Mouse (Mus musculus) midbrain, postnatal 0 days (tissue): ENCODE data around the gene Gm9903. TPM values are rescaled to one million over a fixed set of nuclear protein-coding genes. Genes with fewer than 3 reads are reported as not detected.
A peak's percentile ranks its signal among the peaks of the same experiment; 100 is the strongest.

Experiments used
- ATAC-seq: fragments of 200-750 bp; cut with Nextera tagmentation; 2 replicates; pipeline ENCODE4 v1.8.0; 2017; ENCODE audit warnings: moderate number of reproducible peaks, mild to moderate bottlenecking, moderate TSS enrichment, moderate library complexity; ENCODE audit not compliant: low FRiP score
- DNase-seq: peaks from one replicate; pipeline ENCODE4 v3.0.0-alpha.2; 2015; ENCODE audit warnings: low spot score
- H3K27ac ChIP-seq: fragments of 300-500 bp; sonication (generic); 2 replicates; pipeline ENCODE4 v1.5.1; 2014; ENCODE audit warnings: low read depth, mild to moderate bottlenecking, low read length, mixed read lengths
- H3K27me3 ChIP-seq: fragments of 300-500 bp; sonication (generic); 2 replicates; pipeline ENCODE4 v1.6.1; 2014; ENCODE audit warnings: low read length, control low read depth, mixed read lengths; ENCODE audit not compliant: insufficient read depth
- H3K36me3 ChIP-seq: fragments of 300-500 bp; sonication (generic); 2 replicates; pipeline ENCODE4 v1.6.1; 2014; ENCODE audit warnings: low read length, control low read depth, mixed read lengths; ENCODE audit not compliant: insufficient read depth
- H3K4me1 ChIP-seq: fragments of 300-500 bp; sonication (generic); 2 replicates; pipeline ENCODE4 v1.6.1; 2014; ENCODE audit warnings: mild to moderate bottlenecking, control low read depth, antibody characterized with exemption, low read length, mixed read lengths; ENCODE audit not compliant: insufficient read depth
- H3K4me2 ChIP-seq: fragments of 300-500 bp; sonication (generic); 2 replicates; pipeline ENCODE4 v1.6.1; 2014; ENCODE audit warnings: low read depth, mild to moderate bottlenecking, low read length, mixed read lengths; ENCODE audit not compliant: poor library complexity, severe bottlenecking
- H3K4me3 ChIP-seq: fragments of 300-500 bp; sonication (generic); 2 replicates; pipeline ENCODE4 v1.5.1; 2014; ENCODE audit warnings: low read depth, mild to moderate bottlenecking, low read length, moderate library complexity
- H3K9ac ChIP-seq: fragments of 300-500 bp; sonication (generic); replicated peaks from 2 replicates; pipeline ENCODE4 v1.6.1; 2014; ENCODE audit warnings: mild to moderate bottlenecking, low read length, moderate library complexity, mixed read lengths; ENCODE audit not compliant: poor library complexity, severe bottlenecking
- H3K9me3 ChIP-seq: fragments of 300-500 bp; sonication (generic); 2 replicates; pipeline ENCODE4 v1.6.1; 2016; ENCODE audit warnings: low read length, control low read depth
- CTCF ChIP-seq: IDR thresholded peaks from 2 replicates; pipeline ENCODE4 v1.5.1; 2016; ENCODE audit warnings: antibody characterized with exemption, mild to moderate bottlenecking
- WGBS: fragments of 180-500 bp; shearing (Covaris S2); extraction: QIAGEN DNeasy Blood & Tissue Kit; methylation state at CpG from one replicate; pipeline ENCODE4 v1.1.7; 2014; 5-methylcytosine and 5-hydroxymethylcytosine counted together
- polyA plus RNA-seq: library from polyadenylated mRNA; unstranded; fragments of >200 nt; fragmentation: Nextera tagmentation; extraction: Ambion mirVana; gene quantifications from 2 replicates; pipeline ENCODE4 v1.2.1, GENCODE M21; 2015
- total RNA-seq: library from RNA; depleted of rRNA; stranded (reverse); fragments of >200 nt; gene quantifications from 2 replicates; pipeline ENCODE4 v1.2.3, GENCODE M21; 2014

Gm9903 gene
- total and polyA plus RNA-seq, 2 experiments from 2014 or later: 0.53 TPM; not detected in 1

DNA sequence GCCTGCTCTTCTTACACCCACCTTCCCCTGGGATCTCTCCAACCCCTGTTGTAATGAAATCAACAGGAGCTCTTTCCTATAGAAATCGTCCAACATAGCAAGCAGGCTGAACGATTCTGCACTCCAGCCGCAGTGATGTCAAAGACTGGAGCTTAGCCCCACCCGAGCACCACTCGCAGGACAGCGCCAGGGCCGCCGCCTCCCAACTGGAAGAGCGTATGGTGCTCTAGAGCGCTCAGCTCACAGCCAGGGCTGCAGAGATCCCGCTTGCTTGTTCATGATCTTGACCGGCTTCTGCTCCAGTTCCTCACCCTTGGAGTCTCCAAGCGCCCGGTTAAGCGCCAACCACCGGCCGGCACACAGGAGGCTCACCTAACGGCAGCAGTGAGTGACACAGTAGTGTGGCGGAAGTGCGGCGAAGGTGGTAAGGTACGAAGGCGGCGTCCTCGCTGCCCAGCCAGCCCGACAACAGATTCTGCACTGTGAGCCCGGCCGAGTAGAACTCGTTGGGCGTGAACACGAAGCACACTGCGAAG, 27.6 kb downstream of the Gm9903 start:
- no peaks in the 10 kb centered on the region for H3K27me3 ChIP-seq
- DNase-seq: no peak
- WGBS: under 1% methylated on average over 32 of the region's 32 CpGs
- peak overlapping the region; percentile 97 for H3K27ac ChIP-seq
- H3K36me3 ChIP-seq: peaks cover 3% of the 10 kb centered on the region
- H3K4me1 ChIP-seq: peaks cover 10% of the 10 kb centered on the region
- peak overlapping the region; percentile 71 for H3K4me3 ChIP-seq
- peak overlapping the region; percentile 71 for H3K9ac ChIP-seq
- peak; percentile 15; the same call in 1 of the 2 replicates for ATAC-seq
- no peaks in the 10 kb centered on the region for H3K9me3 ChIP-seq
- no peak for TF ChIP-seq CTCF
- H3K4me2 ChIP-seq: peak overlapping the region; percentile 83

GRCm38 (mm10) chr5:33657787-33658663, 28.3 kb downstream of the Gm9903 start, which contains the start of the genes Tacc3 and Tmem129:
Gene Tacc3 (plus strand): TSS chr5:33658128.
Gene Tmem129 (minus strand): TSS chr5:33658416.
- peaks cover 10% of the 10 kb centered on the region for H3K4me1 ChIP-seq
- under 1% methylated on average over 60 of the region's 60 CpGs for WGBS
- ATAC-seq (peak; percentile 97), DNase-seq (peak; percentile 99)
- no peaks in the 10 kb centered on the region for H3K27me3 ChIP-seq
- peak within 1 kb of the TSS; percentile 71 for H3K9ac ChIP-seq
- peak; percentile 26; the same call in 1 of the 2 replicates for TF ChIP-seq CTCF
- H3K27ac ChIP-seq: peak within 1 kb of the TSS; percentile 97
- peak within 1 kb of the TSS; percentile 83 for H3K4me2 ChIP-seq
- H3K4me3 ChIP-seq: peak within 1 kb of the TSS; percentile 71
- peaks cover 3% of the 10 kb centered on the region for H3K36me3 ChIP-seq
- no peaks in the 10 kb centered on the region for H3K9me3 ChIP-seq

GRCm38 (mm10) chr5:33658664-33659050, 28.9 kb downstream of the Gm9903 start:
- peak overlapping the region; percentile 80 for H3K4me2 ChIP-seq
- no peaks in the 10 kb centered on the region for H3K9me3 ChIP-seq
- H3K36me3 ChIP-seq: peaks cover 3% of the 10 kb centered on the region
- H3K4me3 ChIP-seq: peak overlapping the region; percentile 71
- TF ChIP-seq CTCF: no peak
- H3K4me1 ChIP-seq: peaks cover 10% of the 10 kb centered on the region
- DNase-seq (no peak), ATAC-seq (no peak)
- H3K9ac ChIP-seq: peak overlapping the region; percentile 71; the same call in 1 of the 2 replicates
- under 1% methylated on average over 26 of the region's 26 CpGs for WGBS
- H3K27ac ChIP-seq: no peak overlapping the region
- H3K27me3 ChIP-seq: no peaks in the 10 kb centered on the region

GRCm38 (mm10) chr5:33668223-33668622, 38.5 kb downstream of the Gm9903 start:
- H3K4me3 ChIP-seq: no peak overlapping the region
- ATAC-seq (no peak), DNase-seq (peak; percentile 62)
- no peak overlapping the region for H3K4me2 ChIP-seq
- no peaks in the 10 kb centered on the region for H3K9me3 ChIP-seq
- peaks cover 3% of the 10 kb centered on the region for H3K36me3 ChIP-seq
- H3K27ac ChIP-seq: no peak overlapping the region
- TF ChIP-seq CTCF: peak; percentile 65
- H3K9ac ChIP-seq: no peak overlapping the region
- H3K27me3 ChIP-seq: no peaks in the 10 kb centered on the region
- H3K4me1 ChIP-seq: no peaks in the 10 kb centered on the region

DNA sequence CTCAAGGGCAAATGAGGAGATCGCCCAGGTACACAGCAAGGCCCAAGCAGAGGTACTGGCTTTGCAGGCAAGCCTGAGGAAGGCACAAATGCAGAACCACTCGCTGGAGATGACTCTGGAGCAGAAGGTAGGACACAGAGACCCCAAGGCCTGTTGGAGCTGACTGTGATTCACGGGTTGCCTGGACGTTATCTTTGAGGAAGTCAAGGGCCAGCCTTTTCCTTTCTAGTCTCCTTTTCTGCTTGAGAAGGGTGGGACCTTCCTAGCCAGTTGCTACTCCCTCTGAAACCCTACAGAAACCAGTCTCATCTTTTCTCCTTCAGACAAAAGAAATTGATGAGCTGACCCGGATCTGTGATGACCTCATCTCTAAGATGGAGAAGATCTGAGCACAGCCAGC, 41.9 kb downstream of the Gm9903 start:
- Histone ChIP-seq H3K27me3 (no peaks in the 10 kb centered on the region), H3K27ac (no peak overlapping the region), H3K4me2 (no peak overlapping the region), H3K4me3 (no peak overlapping the region), H3K9ac (no peak overlapping the region), H3K9me3 (no peaks in the 10 kb centered on the region), H3K36me3 (peaks cover 3% of the 10 kb centered on the region), H3K4me1 (no peaks in the 10 kb centered on the region)
- 86% methylated on average over 5 of the region's 5 CpGs for WGBS
- ATAC-seq: no peak
- DNase-seq: no peak
- TF ChIP-seq CTCF: no peak

DNA sequence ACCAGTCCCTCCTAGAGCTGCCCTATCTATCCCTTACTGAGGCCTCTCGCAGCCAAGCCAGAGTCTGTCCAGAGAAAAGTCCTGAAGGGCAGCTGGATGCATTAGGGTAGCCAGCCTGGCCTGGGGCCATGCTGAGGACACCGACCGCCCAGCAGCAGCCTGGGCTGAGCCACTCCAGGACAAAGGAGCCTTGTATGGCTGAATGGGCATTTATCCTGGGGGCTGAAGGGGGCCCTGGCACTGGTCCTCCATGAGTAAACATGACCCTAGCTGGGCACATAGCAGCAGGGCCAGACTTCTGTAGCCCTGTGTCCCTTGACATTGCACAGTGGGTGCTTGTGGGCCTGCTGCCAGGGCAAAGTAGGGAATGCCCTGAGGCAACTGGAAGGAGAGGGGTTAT, 44.7 kb downstream of the Gm9903 start:
- Histone ChIP-seq H3K4me1 (no peaks in the 10 kb centered on the region), H3K36me3 (no peaks in the 10 kb centered on the region; the same call in 1 of the 2 replicates), H3K4me2 (no peak overlapping the region), H3K9me3 (no peaks in the 10 kb centered on the region), H3K27ac (no peak overlapping the region), H3K4me3 (no peak overlapping the region), H3K9ac (no peak overlapping the region), H3K27me3 (no peaks in the 10 kb centered on the region)
- ATAC-seq (peak; percentile 87), DNase-seq (peak; percentile 83)
- 59% methylated on average over 3 of the region's 3 CpGs for whole genome bisulfite sequencing
- no peak for TF ChIP-seq CTCF
